Mouse (Mus musculus): ENCODE data around the gene Pdia4. TPM values are rescaled to one million over a fixed set of nuclear protein-coding genes. Genes with fewer than 3 reads are reported as not detected.
A peak's percentile ranks its signal among the peaks of the same experiment; 100 is the strongest.

Gene Pdia4
- polyA plus RNA-seq, 1 experiment from 2014 or later = 219 TPM

GRCm38 (mm10) chr6:47811324-47811723 lies 1.9 kb downstream of the Pdia4 start:
- WGBS = 52% methylated on average over 5 of the region's 5 CpGs
- Histone ChIP-seq H3K4me1 (replicated peaks) (peaks cover 23% of the 10 kb centered on the region), H3K27me3 (replicated peaks) (no peaks in the 10 kb centered on the region), H3K9ac (peak overlapping the region; percentile 84), H3K9me3 (replicated peaks) (no peaks in the 10 kb centered on the region), H3K4me3 (peak overlapping the region; percentile 75), H3K27ac (ENCODE audit: poor library complexity, severe bottlenecking) (no peak overlapping the region), H3K4me2 (peak overlapping the region; percentile 77), H3K36me3 (peaks cover 11% of the 10 kb centered on the region)
- no peak for ATAC-seq (ENCODE audit: insufficient number of reproducible peaks, low FRiP score)

- no peak overlapping the region; the same call in 1 of the 2 replicates for H3K9ac ChIP-seq
- WGBS = 63% methylated on average over 2 of the region's 2 CpGs
- H3K27me3 ChIP-seq (replicated peaks) = no peaks in the 10 kb centered on the region
- H3K9me3 ChIP-seq (replicated peaks) = no peaks in the 10 kb centered on the region
- H3K4me1 ChIP-seq (replicated peaks) = peaks cover 23% of the 10 kb centered on the region
- peaks cover 22% of the 10 kb centered on the region for H3K36me3 ChIP-seq
- peak overlapping the region; percentile 9; the same call in 1 of the 2 replicates for H3K4me2 ChIP-seq
- no peak overlapping the region for H3K4me3 ChIP-seq
- no peak overlapping the region for H3K27ac ChIP-seq (ENCODE audit: poor library complexity, severe bottlenecking)
- no peak for ATAC-seq (ENCODE audit: insufficient number of reproducible peaks, low FRiP score)
These were observed 3.0 kb downstream of the Pdia4 start for GRCm38 (mm10) chr6:47810181-47810580.

GRCm38 (mm10) chr6:47809053-47809452 lies 4.2 kb downstream of the Pdia4 start:
- no peaks in the 10 kb centered on the region for H3K27me3 ChIP-seq (replicated peaks)
- 71% methylated on average over 4 of the region's 4 CpGs for WGBS
- ATAC-seq (ENCODE audit: insufficient number of reproducible peaks, low FRiP score) = no peak
- H3K36me3 ChIP-seq = peaks cover 33% of the 10 kb centered on the region
- H3K4me3 ChIP-seq = no peak overlapping the region
- H3K4me2 ChIP-seq = no peak overlapping the region
- no peak overlapping the region for H3K9ac ChIP-seq
- peaks cover 23% of the 10 kb centered on the region for H3K4me1 ChIP-seq (replicated peaks)
- H3K27ac ChIP-seq (ENCODE audit: poor library complexity, severe bottlenecking) = no peak overlapping the region
- no peaks in the 10 kb centered on the region for H3K9me3 ChIP-seq (replicated peaks)

GRCm38 (mm10) chr6:47808545-47808944 lies 4.7 kb downstream of the Pdia4 start:
- Histone ChIP-seq H3K4me3 (no peak overlapping the region), H3K36me3 (peaks cover 39% of the 10 kb centered on the region), H3K4me2 (no peak overlapping the region), H3K4me1 (replicated peaks) (peaks cover 23% of the 10 kb centered on the region), H3K9ac (no peak overlapping the region), H3K27ac (ENCODE audit: poor library complexity, severe bottlenecking) (no peak overlapping the region), H3K9me3 (replicated peaks) (no peaks in the 10 kb centered on the region), H3K27me3 (replicated peaks) (no peaks in the 10 kb centered on the region)
- ATAC-seq (ENCODE audit: insufficient number of reproducible peaks, low FRiP score) = no peak
- 88% methylated on average over 5 of the region's 5 CpGs for WGBS

- peaks cover 23% of the 10 kb centered on the region for H3K4me1 ChIP-seq (replicated peaks)
- H3K27me3 ChIP-seq (replicated peaks) = no peaks in the 10 kb centered on the region
- H3K9me3 ChIP-seq (replicated peaks) = no peaks in the 10 kb centered on the region
- H3K36me3 ChIP-seq = peaks cover 50% of the 10 kb centered on the region
- 75% methylated on average over 2 of the region's 2 CpGs for WGBS
- H3K9ac ChIP-seq = no peak overlapping the region
- H3K4me3 ChIP-seq = no peak overlapping the region
- ATAC-seq (ENCODE audit: insufficient number of reproducible peaks, low FRiP score) = no peak
- H3K4me2 ChIP-seq = no peak overlapping the region
- H3K27ac ChIP-seq (ENCODE audit: poor library complexity, severe bottlenecking) = no peak overlapping the region
These were observed 5.8 kb downstream of the Pdia4 start for GRCm38 (mm10) chr6:47807419-47807818.

- no peak for ATAC-seq (ENCODE audit: insufficient number of reproducible peaks, low FRiP score)
- no peak overlapping the region for H3K27ac ChIP-seq (ENCODE audit: poor library complexity, severe bottlenecking)
- no peak overlapping the region for H3K4me2 ChIP-seq
- no peaks in the 10 kb centered on the region for H3K9me3 ChIP-seq (replicated peaks)
- H3K27me3 ChIP-seq (replicated peaks) = no peaks in the 10 kb centered on the region
- H3K9ac ChIP-seq = no peak overlapping the region
- H3K4me3 ChIP-seq = no peak overlapping the region
- WGBS = 69% methylated on average over 2 of the region's 2 CpGs
- peaks cover 69% of the 10 kb centered on the region for H3K36me3 ChIP-seq
- H3K4me1 ChIP-seq (replicated peaks) = peaks cover 9% of the 10 kb centered on the region
These were observed 7.7 kb downstream of the Pdia4 start for GRCm38 (mm10) chr6:47805520-47805919.

GRCm38 (mm10) chr6:47799079-47799478 lies 14.2 kb downstream of the Pdia4 start:
- Histone ChIP-seq H3K9ac (no peak overlapping the region), H3K4me1 (replicated peaks) (no peaks in the 10 kb centered on the region), H3K9me3 (replicated peaks) (no peaks in the 10 kb centered on the region), H3K36me3 (peaks cover 94% of the 10 kb centered on the region), H3K27ac (ENCODE audit: poor library complexity, severe bottlenecking) (no peak overlapping the region), H3K4me2 (no peak overlapping the region), H3K4me3 (no peak overlapping the region), H3K27me3 (replicated peaks) (no peaks in the 10 kb centered on the region)
- peak; percentile 59; the same call in 1 of the 2 replicates for ATAC-seq (ENCODE audit: insufficient number of reproducible peaks, low FRiP score)
- WGBS = 46% methylated on average over 6 of the region's 6 CpGs

- no peak overlapping the region for H3K27ac ChIP-seq (ENCODE audit: poor library complexity, severe bottlenecking)
- 62% methylated on average over 10 of the region's 10 CpGs for WGBS
- no peak overlapping the region for H3K4me3 ChIP-seq
- H3K4me2 ChIP-seq = no peak overlapping the region
- no peaks in the 10 kb centered on the region for H3K9me3 ChIP-seq (replicated peaks)
- no peaks in the 10 kb centered on the region for H3K4me1 ChIP-seq (replicated peaks)
- H3K27me3 ChIP-seq (replicated peaks) = no peaks in the 10 kb centered on the region
- H3K36me3 ChIP-seq = peaks cover 46% of the 10 kb centered on the region
- H3K9ac ChIP-seq = no peak overlapping the region
- ATAC-seq (ENCODE audit: insufficient number of reproducible peaks, low FRiP score) = no peak
These were observed 19.0 kb downstream of the Pdia4 start for GRCm38 (mm10) chr6:47794106-47794830.

GRCm38 (mm10) chr6:47793284-47793683 lies 19.9 kb downstream of the Pdia4 start:
- H3K4me3 ChIP-seq = no peak overlapping the region
- 66% methylated on average over 5 of the region's 5 CpGs for WGBS
- peaks cover 6% of the 10 kb centered on the region for H3K4me1 ChIP-seq (replicated peaks)
- no peaks in the 10 kb centered on the region for H3K9me3 ChIP-seq (replicated peaks)
- H3K27me3 ChIP-seq (replicated peaks) = no peaks in the 10 kb centered on the region
- no peak overlapping the region for H3K4me2 ChIP-seq
- no peak overlapping the region for H3K9ac ChIP-seq
- ATAC-seq (ENCODE audit: insufficient number of reproducible peaks, low FRiP score) = no peak
- peaks cover 38% of the 10 kb centered on the region for H3K36me3 ChIP-seq
- H3K27ac ChIP-seq (ENCODE audit: poor library complexity, severe bottlenecking) = no peak overlapping the region

GRCm38 (mm10) chr6:47792533-47792932 lies 20.7 kb downstream of the Pdia4 start:
- Histone ChIP-seq H3K36me3 (peaks cover 30% of the 10 kb centered on the region), H3K4me2 (no peak overlapping the region)
- 87% methylated on average over 2 of the region's 2 CpGs for WGBS

GRCm38 (mm10) chr6:47790745-47791144 lies 22.5 kb downstream of the Pdia4 start:
- H3K4me2 ChIP-seq = no peak overlapping the region
- H3K4me3 ChIP-seq = no peak overlapping the region
- H3K9me3 ChIP-seq (replicated peaks) = no peaks in the 10 kb centered on the region
- no peak overlapping the region for H3K9ac ChIP-seq
- H3K27me3 ChIP-seq (replicated peaks) = no peaks in the 10 kb centered on the region
- 54% methylated on average over 2 of the region's 2 CpGs for WGBS
- ATAC-seq (ENCODE audit: insufficient number of reproducible peaks, low FRiP score) = no peak
- H3K27ac ChIP-seq (ENCODE audit: poor library complexity, severe bottlenecking) = no peak overlapping the region
- H3K36me3 ChIP-seq = peaks cover 14% of the 10 kb centered on the region
- peaks cover 6% of the 10 kb centered on the region for H3K4me1 ChIP-seq (replicated peaks)

More at GRCm38 (mm10) chr6:47792533-47792932, 20.7 kb downstream of the Pdia4 start:
- H3K9me3 ChIP-seq (replicated peaks) = no peaks in the 10 kb centered on the region
- no peak overlapping the region for H3K4me3 ChIP-seq
- no peaks in the 10 kb centered on the region for H3K27me3 ChIP-seq (replicated peaks)
- no peak overlapping the region for H3K9ac ChIP-seq
- H3K4me1 ChIP-seq (replicated peaks) = peaks cover 6% of the 10 kb centered on the region
- ATAC-seq (ENCODE audit: insufficient number of reproducible peaks, low FRiP score) = no peak
- H3K27ac ChIP-seq (ENCODE audit: poor library complexity, severe bottlenecking) = no peak overlapping the region

- Histone ChIP-seq H3K4me2 (peak overlapping the region; percentile 70), H3K4me3 (peak overlapping the region; percentile 62), H3K9ac (peak overlapping the region; percentile 78), H3K9me3 (replicated peaks) (no peaks in the 10 kb centered on the region), H3K4me1 (replicated peaks) (peaks cover 6% of the 10 kb centered on the region), H3K27me3 (replicated peaks) (no peaks in the 10 kb centered on the region), H3K36me3 (no peaks in the 10 kb centered on the region), H3K27ac (ENCODE audit: poor library complexity, severe bottlenecking) (peak overlapping the region; percentile 85)
- 52% methylated on average over 3 of the region's 3 CpGs for WGBS
- no peak for ATAC-seq (ENCODE audit: insufficient number of reproducible peaks, low FRiP score)
These were observed 24.4 kb downstream of the Pdia4 start for GRCm38 (mm10) chr6:47788821-47789220.

Data from heart, embryonic 12.5 days (tissue).